Mouse (Mus musculus): ENCODE results near the gene Kcnk16. TPM values are rescaled to one million over a fixed set of nuclear protein-coding genes. Genes with fewer than 3 reads are reported as not detected.

The Kcnk16 gene
- polyA plus RNA-seq, 1 experiment, result not detected

DNA sequence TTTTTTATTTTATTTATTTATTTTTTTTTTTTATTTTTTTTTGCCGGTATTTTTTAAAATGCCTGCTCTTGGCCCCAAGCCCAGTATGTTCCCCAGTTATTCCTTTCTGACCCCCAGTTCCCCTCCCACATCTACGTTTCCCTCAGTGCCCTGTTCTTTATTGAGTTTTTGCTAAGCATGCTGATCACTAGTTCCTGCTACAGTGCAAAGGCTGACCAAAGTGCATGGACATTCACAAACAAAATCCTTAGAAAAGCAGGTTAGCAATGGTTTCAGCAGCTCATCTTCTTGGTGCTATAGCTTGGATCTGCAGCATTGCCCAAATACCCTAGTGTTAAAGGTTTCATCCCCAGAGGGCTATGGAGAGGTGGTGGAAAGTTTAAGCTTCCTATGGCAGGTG, 42.0 kb downstream of the Kcnk16 start:
- H3K4me1 ChIP-seq (ENCODE audit: control insufficient read depth, insufficient read depth, low read length), result no peaks in the 10 kb centered on the region
- WGBS, result 42% methylated on average over 2 of the region's 2 CpGs
- H3K4me3 ChIP-seq (replicated peaks; ENCODE audit: insufficient read depth, low read depth, low read length), result no peak overlapping the region
- H3K27ac ChIP-seq (ENCODE audit: insufficient read depth, low read length), result no peak overlapping the region
- no peak for TF ChIP-seq CTCF (IDR thresholded peaks at IDR 0.05; ENCODE audit: borderline replicate concordance, insufficient read depth, low read depth, low read length)
- TF ChIP-seq POLR2A (IDR thresholded peaks at IDR 0.05; ENCODE audit: borderline replicate concordance, insufficient read depth, low read length), result no peak
- no peaks in the 10 kb centered on the region for H3K27me3 ChIP-seq (ENCODE audit: control insufficient read depth, insufficient read depth, low read length)
- no peak for DNase-seq

GRCm38 (mm10) chr14:20226488-20226887, 42.5 kb downstream of the Kcnk16 start:
- H3K27me3 ChIP-seq (ENCODE audit: control insufficient read depth, insufficient read depth, low read length), result no peaks in the 10 kb centered on the region
- H3K27ac ChIP-seq (ENCODE audit: insufficient read depth, low read length), result no peak overlapping the region
- WGBS, result 51% methylated on average over 7 of the region's 7 CpGs
- no peak for DNase-seq
- no peaks in the 10 kb centered on the region for H3K4me1 ChIP-seq (ENCODE audit: control insufficient read depth, insufficient read depth, low read length)
- no peak overlapping the region for H3K4me3 ChIP-seq (replicated peaks; ENCODE audit: insufficient read depth, low read depth, low read length)
- no peak for TF ChIP-seq POLR2A (IDR thresholded peaks at IDR 0.05; ENCODE audit: borderline replicate concordance, insufficient read depth, low read length)
- no peak for TF ChIP-seq CTCF (IDR thresholded peaks at IDR 0.05; ENCODE audit: borderline replicate concordance, insufficient read depth, low read depth, low read length)

- Histone ChIP-seq H3K4me1 (ENCODE audit: control insufficient read depth, insufficient read depth, low read length) (no peaks in the 10 kb centered on the region), H3K27me3 (ENCODE audit: control insufficient read depth, insufficient read depth, low read length) (no peaks in the 10 kb centered on the region), H3K27ac (ENCODE audit: insufficient read depth, low read length) (no peak overlapping the region), H3K4me3 (replicated peaks; ENCODE audit: insufficient read depth, low read depth, low read length) (no peak overlapping the region)
- no peak for DNase-seq
- 63% methylated on average over 4 of the region's 4 CpGs for WGBS
- TF ChIP-seq POLR2A (IDR thresholded peaks at IDR 0.05; ENCODE audit: borderline replicate concordance, insufficient read depth, low read length), result no peak
- TF ChIP-seq CTCF (IDR thresholded peaks at IDR 0.05; ENCODE audit: borderline replicate concordance, insufficient read depth, low read depth, low read length), result no peak
Measured at GRCm38 (mm10) chr14:20225525-20225924, 43.5 kb downstream of the Kcnk16 start.

- Histone ChIP-seq H3K27ac (ENCODE audit: insufficient read depth, low read length) (no peak overlapping the region), H3K4me1 (ENCODE audit: control insufficient read depth, insufficient read depth, low read length) (no peaks in the 10 kb centered on the region), H3K27me3 (ENCODE audit: control insufficient read depth, insufficient read depth, low read length) (no peaks in the 10 kb centered on the region), H3K4me3 (replicated peaks; ENCODE audit: insufficient read depth, low read depth, low read length) (no peak overlapping the region)
- TF ChIP-seq POLR2A (IDR thresholded peaks at IDR 0.05; ENCODE audit: borderline replicate concordance, insufficient read depth, low read length) (no peak), CTCF (IDR thresholded peaks at IDR 0.05; ENCODE audit: borderline replicate concordance, insufficient read depth, low read depth, low read length) (no peak)
- 16% methylated on average over 10 of the region's 10 CpGs for WGBS
- DNase-seq, result no peak
Measured at GRCm38 (mm10) chr14:20224576-20225218, 44.3 kb downstream of the Kcnk16 start.

- Histone ChIP-seq H3K4me3 (replicated peaks; ENCODE audit: insufficient read depth, low read depth, low read length) (no peak overlapping the region), H3K27me3 (ENCODE audit: control insufficient read depth, insufficient read depth, low read length) (no peaks in the 10 kb centered on the region), H3K4me1 (ENCODE audit: control insufficient read depth, insufficient read depth, low read length) (no peaks in the 10 kb centered on the region), H3K27ac (ENCODE audit: insufficient read depth, low read length) (no peak overlapping the region)
- DNase-seq, result no peak
- WGBS, result 4% methylated on average over 4 of the region's 4 CpGs
- TF ChIP-seq CTCF (IDR thresholded peaks at IDR 0.05; ENCODE audit: borderline replicate concordance, insufficient read depth, low read depth, low read length), result no peak
- no peak for TF ChIP-seq POLR2A (IDR thresholded peaks at IDR 0.05; ENCODE audit: borderline replicate concordance, insufficient read depth, low read length)
Measured at GRCm38 (mm10) chr14:20224163-20224562, 44.8 kb downstream of the Kcnk16 start.

DNA sequence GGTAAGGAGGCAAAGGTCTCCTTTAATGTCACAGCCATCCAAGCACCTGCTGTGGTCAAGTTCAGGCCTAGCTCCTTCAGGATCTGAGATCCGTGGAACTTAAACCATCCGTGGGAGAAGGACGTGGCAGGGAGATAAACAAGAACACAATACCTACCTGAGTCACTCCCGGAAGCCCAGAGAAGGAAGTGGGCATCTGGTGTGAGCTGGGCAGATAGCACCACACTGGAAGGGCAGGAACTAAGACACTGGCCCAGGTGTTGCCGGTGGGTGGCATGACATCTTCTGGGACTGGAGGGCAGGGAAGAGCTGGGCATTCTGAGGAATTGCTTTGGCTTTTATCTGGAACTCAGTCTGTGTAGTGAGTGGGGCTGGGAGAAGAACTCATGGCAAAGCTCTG, 45.7 kb downstream of the Kcnk16 start:
- H3K27me3 ChIP-seq (ENCODE audit: control insufficient read depth, insufficient read depth, low read length), result no peaks in the 10 kb centered on the region
- no peak overlapping the region for H3K27ac ChIP-seq (ENCODE audit: insufficient read depth, low read length)
- WGBS, result 89% methylated on average over 5 of the region's 5 CpGs
- TF ChIP-seq CTCF (IDR thresholded peaks at IDR 0.05; ENCODE audit: borderline replicate concordance, insufficient read depth, low read depth, low read length) (no peak), POLR2A (IDR thresholded peaks at IDR 0.05; ENCODE audit: borderline replicate concordance, insufficient read depth, low read length) (no peak)
- no peaks in the 10 kb centered on the region for H3K4me1 ChIP-seq (ENCODE audit: control insufficient read depth, insufficient read depth, low read length)
- H3K4me3 ChIP-seq (replicated peaks; ENCODE audit: insufficient read depth, low read depth, low read length), result no peak overlapping the region
- no peak for DNase-seq

DNA sequence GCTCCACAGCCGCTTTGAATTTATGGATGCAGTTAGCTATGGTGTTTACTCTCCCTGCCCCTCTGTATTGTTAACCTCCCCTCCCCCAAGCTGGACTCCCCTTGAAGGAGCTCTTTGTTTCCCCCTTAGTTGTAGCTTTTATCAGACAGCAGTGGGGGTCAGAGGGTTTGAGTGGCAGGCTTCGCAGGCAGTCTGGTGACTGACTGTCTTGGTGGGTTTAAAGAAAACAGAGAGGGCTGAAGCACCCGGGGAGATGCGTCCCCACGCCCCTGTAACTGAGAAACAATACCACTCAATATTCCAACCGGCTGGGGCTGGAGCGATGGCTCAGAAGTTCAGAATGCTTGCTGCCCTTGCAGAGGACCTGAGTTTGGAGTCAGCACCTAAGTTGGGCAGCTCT, 47.9 kb downstream of the Kcnk16 start:
- WGBS, result 27% methylated on average over 7 of the region's 7 CpGs
- TF ChIP-seq POLR2A (IDR thresholded peaks at IDR 0.05; ENCODE audit: borderline replicate concordance, insufficient read depth, low read length) (no peak), CTCF (IDR thresholded peaks at IDR 0.05; ENCODE audit: borderline replicate concordance, insufficient read depth, low read depth, low read length) (no peak)

DNA sequence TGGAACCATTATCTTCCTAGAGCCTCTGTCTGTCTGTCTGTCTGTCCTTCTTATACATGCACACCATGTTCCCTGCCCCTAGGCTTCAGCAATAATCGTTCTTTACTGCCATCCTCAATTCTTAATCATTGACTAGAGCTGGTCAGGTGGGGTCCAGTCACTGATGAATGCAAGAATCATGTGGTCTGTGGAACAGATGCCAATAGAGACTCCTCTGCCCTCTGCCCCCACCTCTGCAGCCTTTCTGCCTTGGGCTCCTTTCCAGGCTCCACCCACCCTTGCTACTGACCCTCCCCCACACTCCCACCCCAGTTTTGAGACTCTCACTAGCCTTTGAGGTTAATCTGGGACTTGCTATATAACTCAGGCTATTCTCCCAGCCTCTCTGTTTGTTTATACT, 49.1 kb downstream of the Kcnk16 start:
- Histone ChIP-seq H3K27me3 (ENCODE audit: control insufficient read depth, insufficient read depth, low read length) (no peaks in the 10 kb centered on the region), H3K27ac (ENCODE audit: insufficient read depth, low read length) (no peak overlapping the region), H3K4me1 (ENCODE audit: control insufficient read depth, insufficient read depth, low read length) (no peaks in the 10 kb centered on the region), H3K4me3 (replicated peaks; ENCODE audit: insufficient read depth, low read depth, low read length) (no peak overlapping the region)
- TF ChIP-seq POLR2A (IDR thresholded peaks at IDR 0.05; ENCODE audit: borderline replicate concordance, insufficient read depth, low read length), result no peak
- no peak for TF ChIP-seq CTCF (IDR thresholded peaks at IDR 0.05; ENCODE audit: borderline replicate concordance, insufficient read depth, low read depth, low read length)
- WGBS, result 61% methylated on average over 1 of the region's 1 CpGs
- DNase-seq, result no peak

More for the DNA sequence above, 47.9 kb downstream of the Kcnk16 start:
- no peak overlapping the region for H3K27ac ChIP-seq (ENCODE audit: insufficient read depth, low read length)
- DNase-seq, result no peak
- H3K4me3 ChIP-seq (replicated peaks; ENCODE audit: insufficient read depth, low read depth, low read length), result no peak overlapping the region
- no peaks in the 10 kb centered on the region for H3K27me3 ChIP-seq (ENCODE audit: control insufficient read depth, insufficient read depth, low read length)
- H3K4me1 ChIP-seq (ENCODE audit: control insufficient read depth, insufficient read depth, low read length), result no peaks in the 10 kb centered on the region

Measured in cerebellum, adult 2 months (tissue).